Mouse (Mus musculus) lung, embryonic 16.5 days (tissue): ENCODE data around the gene Gm21969. TPM values are rescaled to one million over a fixed set of nuclear protein-coding genes. Genes with fewer than 3 reads are reported as not detected.

Experiments
- ATAC-seq: fragments of 200-750 bp; cut with Nextera tagmentation; 2 replicates; pipeline ENCODE4 v1.8.0; 2017; ENCODE audit warnings: low read depth, mild to moderate bottlenecking, moderate library complexity
- H3K27ac ChIP-seq: fragments of 300-500 bp; sonication (generic); 2 replicates; pipeline ENCODE4 v1.5.1; 2014; ENCODE audit warnings: mild to moderate bottlenecking, control low read depth, low read length
- H3K27me3 ChIP-seq: fragments of 300-500 bp; sonication (generic); 2 replicates; pipeline ENCODE4 v1.6.1; 2014; ENCODE audit warnings: low read depth, low read length, mixed read lengths; ENCODE audit not compliant: control insufficient read depth, insufficient read depth
- H3K36me3 ChIP-seq: fragments of 300-500 bp; sonication (generic); 2 replicates; pipeline ENCODE4 v1.6.1; 2014; ENCODE audit warnings: low read length; ENCODE audit not compliant: control insufficient read depth, insufficient read depth
- H3K4me1 ChIP-seq: fragments of 300-500 bp; sonication (generic); replicated peaks from 2 replicates; pipeline ENCODE4 v1.6.1; 2014; ENCODE audit warnings: low read length, mixed read lengths; ENCODE audit not compliant: control insufficient read depth, insufficient read depth
- H3K4me2 ChIP-seq: fragments of 300-500 bp; sonication (generic); 2 replicates; pipeline ENCODE4 v1.6.1; 2014; ENCODE audit warnings: low read depth, low read length, control low read depth
- H3K4me3 ChIP-seq: fragments of 300-500 bp; sonication (generic); 2 replicates; pipeline ENCODE4 v1.5.1; 2014; ENCODE audit warnings: mild to moderate bottlenecking, low read length, control low read depth
- H3K9ac ChIP-seq: fragments of 300-500 bp; sonication (generic); 2 replicates; pipeline ENCODE4 v1.6.1; 2014; ENCODE audit warnings: low read length, control low read depth
- H3K9me3 ChIP-seq: fragments of 300-500 bp; sonication (generic); 2 replicates; pipeline ENCODE4 v1.6.1; 2016; ENCODE audit warnings: low read length; ENCODE audit not compliant: control insufficient read depth
- WGBS: fragments of 180-500 bp; shearing (Covaris S2); extraction: QIAGEN DNeasy Blood & Tissue Kit; methylation state at CpG from one replicate; pipeline ENCODE4 v1.1.7; 2014; 5-methylcytosine and 5-hydroxymethylcytosine counted together
- polyA plus RNA-seq: library from polyadenylated mRNA; unstranded; fragments of >200 nt; fragmentation: Nextera tagmentation; extraction: Ambion mirVana; gene quantifications from 2 replicates; pipeline ENCODE4 v1.2.1, GENCODE M21; 2015

Gm21969 gene
- polyA plus RNA-seq, 1 experiment from 2014 or later: 0.05 TPM

- Histone ChIP-seq H3K4me2 (no peak overlapping the region), H3K36me3 (no peaks in the 10 kb centered on the region), H3K4me1 (peaks cover 79% of the 10 kb centered on the region), H3K9ac (no peak overlapping the region), H3K27ac (peak overlapping the region; percentile 20; the same call in 1 of the 2 replicates), H3K9me3 (no peaks in the 10 kb centered on the region), H3K27me3 (no peaks in the 10 kb centered on the region), H3K4me3 (no peak overlapping the region)
- WGBS: 53% methylated on average over 3 of the region's 3 CpGs
- no peak for ATAC-seq
Observed at GRCm38 (mm10) chr4:139582903-139583302, 20.1 kb upstream of the Gm21969 start.

- H3K27me3 ChIP-seq: no peaks in the 10 kb centered on the region
- no peak overlapping the region for H3K27ac ChIP-seq
- WGBS: 73% methylated on average over 11 of the region's 11 CpGs
- peaks cover 79% of the 10 kb centered on the region for H3K4me1 ChIP-seq
- H3K9ac ChIP-seq: no peak overlapping the region
- no peak overlapping the region for H3K4me3 ChIP-seq
- no peaks in the 10 kb centered on the region for H3K36me3 ChIP-seq
- H3K9me3 ChIP-seq: no peaks in the 10 kb centered on the region
- no peak for ATAC-seq
- H3K4me2 ChIP-seq: no peak overlapping the region
Observed at GRCm38 (mm10) chr4:139583629-139584245, 19.2 kb upstream of the Gm21969 start.

DNA sequence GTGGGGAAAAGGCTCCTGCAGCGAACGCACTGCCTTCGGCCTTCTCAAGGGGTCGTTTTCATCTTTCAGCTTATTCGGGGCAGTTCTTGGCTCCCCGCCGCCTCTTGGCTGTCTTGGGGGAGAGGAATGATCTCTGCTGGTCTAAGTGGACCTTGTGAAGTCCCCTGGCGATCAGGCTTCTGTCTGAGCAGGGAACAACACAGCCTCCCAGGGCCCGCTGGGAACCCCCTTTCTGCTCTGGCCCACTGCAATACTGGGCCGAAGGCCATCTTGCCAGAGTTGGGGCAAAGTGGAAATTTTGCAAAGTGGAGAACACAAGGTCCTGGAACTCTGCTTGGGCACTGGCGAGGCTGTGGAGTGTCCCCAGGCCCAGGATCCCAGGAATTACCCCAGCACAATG lies 18.3 kb upstream of the Gm21969 start:
- no peak for ATAC-seq
- H3K4me3 ChIP-seq: no peak overlapping the region
- no peaks in the 10 kb centered on the region for H3K36me3 ChIP-seq
- no peaks in the 10 kb centered on the region for H3K9me3 ChIP-seq
- peaks cover 71% of the 10 kb centered on the region for H3K4me1 ChIP-seq
- 64% methylated on average over 11 of the region's 11 CpGs for WGBS
- peak overlapping the region; percentile 2; the same call in 1 of the 2 replicates for H3K9ac ChIP-seq
- H3K4me2 ChIP-seq: no peak overlapping the region
- peak overlapping the region; percentile 36; the same call in 1 of the 2 replicates for H3K27ac ChIP-seq
- no peaks in the 10 kb centered on the region for H3K27me3 ChIP-seq

GRCm38 (mm10) chr4:139585713-139586112 lies 17.3 kb upstream of the Gm21969 start:
- Histone ChIP-seq H3K36me3 (no peaks in the 10 kb centered on the region), H3K4me2 (no peak overlapping the region), H3K9ac (no peak overlapping the region), H3K9me3 (no peaks in the 10 kb centered on the region), H3K27me3 (no peaks in the 10 kb centered on the region), H3K4me1 (peaks cover 66% of the 10 kb centered on the region), H3K27ac (no peak overlapping the region), H3K4me3 (no peak overlapping the region)
- peak; percentile 16; the same call in 1 of the 2 replicates for ATAC-seq
- 72% methylated on average over 7 of the region's 7 CpGs for WGBS

DNA sequence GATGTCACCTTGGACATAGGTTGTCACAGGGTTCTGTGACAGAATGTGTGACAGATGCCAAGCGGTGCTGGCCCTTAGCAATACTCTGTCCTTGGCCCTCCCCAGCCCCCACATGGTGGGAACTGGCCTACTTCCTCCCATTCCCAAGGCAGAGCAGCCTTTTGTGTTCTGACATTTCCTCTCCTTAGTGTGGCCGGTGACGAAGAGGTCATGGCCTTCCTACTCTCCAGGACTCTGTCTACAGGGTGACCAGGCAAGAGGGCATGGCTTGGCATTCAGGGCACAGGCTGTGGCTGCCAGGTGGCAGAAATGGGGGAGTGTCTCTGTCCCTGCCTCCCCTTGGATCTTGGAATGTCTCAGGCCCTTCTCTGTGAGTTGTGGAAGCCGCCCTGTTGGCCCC lies 15.6 kb upstream of the Gm21969 start:
- H3K4me1 ChIP-seq: peaks cover 50% of the 10 kb centered on the region
- no peaks in the 10 kb centered on the region for H3K27me3 ChIP-seq
- no peak overlapping the region for H3K4me3 ChIP-seq
- H3K27ac ChIP-seq: peak overlapping the region; percentile 34; the same call in 1 of the 2 replicates
- 64% methylated on average over 4 of the region's 4 CpGs for WGBS
- no peaks in the 10 kb centered on the region for H3K9me3 ChIP-seq
- no peak overlapping the region for H3K4me2 ChIP-seq
- no peak overlapping the region for H3K9ac ChIP-seq
- no peaks in the 10 kb centered on the region for H3K36me3 ChIP-seq
- peak; percentile 20; the same call in 1 of the 2 replicates for ATAC-seq

DNA sequence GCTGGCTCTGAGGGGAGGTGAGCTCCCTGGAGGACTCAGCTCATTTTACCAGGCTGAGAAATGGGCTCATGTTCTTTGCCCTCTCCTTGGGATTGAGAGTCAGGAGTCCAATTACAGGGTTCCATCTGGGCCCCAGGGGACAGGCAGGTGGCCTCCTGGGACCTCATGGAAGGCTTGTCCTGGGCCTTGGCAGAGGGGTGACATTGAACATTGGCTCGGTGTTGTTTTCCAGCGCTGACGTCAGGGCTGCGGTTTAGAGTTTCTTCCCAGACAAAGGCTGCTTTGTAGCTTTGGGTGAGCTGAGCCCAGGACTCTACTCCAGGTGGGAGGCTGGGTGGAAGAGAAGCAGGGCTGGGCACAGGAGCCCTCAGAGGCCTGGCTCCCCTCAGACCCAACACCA lies 15.2 kb upstream of the Gm21969 start:
- H3K9me3 ChIP-seq: no peaks in the 10 kb centered on the region
- H3K27me3 ChIP-seq: no peaks in the 10 kb centered on the region
- 68% methylated on average over 4 of the region's 4 CpGs for WGBS
- H3K27ac ChIP-seq: peak overlapping the region; percentile 34; the same call in 1 of the 2 replicates
- peaks cover 47% of the 10 kb centered on the region for H3K4me1 ChIP-seq
- no peak overlapping the region for H3K9ac ChIP-seq
- H3K4me2 ChIP-seq: no peak overlapping the region
- H3K4me3 ChIP-seq: no peak overlapping the region
- H3K36me3 ChIP-seq: no peaks in the 10 kb centered on the region
- no peak for ATAC-seq

DNA sequence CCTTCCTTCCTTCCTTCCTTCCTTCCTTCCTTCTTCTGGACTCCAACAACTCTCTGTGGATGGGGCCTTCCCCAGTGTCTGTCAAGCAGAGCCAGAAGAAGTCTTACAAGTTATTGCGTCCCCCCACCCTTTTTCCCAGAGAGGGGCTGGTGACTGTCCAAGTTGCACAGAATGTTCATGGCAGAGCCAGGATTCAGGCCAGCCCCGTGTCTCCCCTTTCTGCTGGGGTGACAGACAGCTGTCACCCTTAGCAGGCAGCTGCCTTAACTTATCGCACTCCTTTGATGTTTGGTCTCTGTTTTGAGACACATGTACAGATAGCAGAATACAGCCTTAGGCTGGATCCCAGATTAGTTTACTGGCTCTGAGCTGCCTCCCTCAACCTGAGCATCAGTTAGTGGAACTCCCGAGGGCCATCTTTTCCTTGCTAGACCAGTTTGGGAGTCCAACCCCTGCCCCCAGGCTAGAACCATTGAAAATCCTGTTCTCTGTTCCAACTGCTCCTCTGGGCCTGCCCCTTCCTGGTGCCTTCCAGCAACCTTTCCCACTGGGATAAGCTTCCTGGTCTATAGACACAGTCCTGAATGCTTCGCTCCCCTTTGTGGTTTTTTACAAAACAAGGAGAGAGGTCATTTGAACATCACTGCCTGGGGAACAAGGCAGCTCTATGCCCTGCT lies 13.5 kb upstream of the Gm21969 start:
- Histone ChIP-seq H3K4me1 (peaks cover 31% of the 10 kb centered on the region), H3K4me2 (no peak overlapping the region), H3K4me3 (no peak overlapping the region), H3K27me3 (no peaks in the 10 kb centered on the region), H3K9me3 (no peaks in the 10 kb centered on the region), H3K36me3 (no peaks in the 10 kb centered on the region), H3K9ac (no peak overlapping the region), H3K27ac (no peak overlapping the region)
- no peak for ATAC-seq
- 59% methylated on average over 5 of the region's 5 CpGs for WGBS

DNA sequence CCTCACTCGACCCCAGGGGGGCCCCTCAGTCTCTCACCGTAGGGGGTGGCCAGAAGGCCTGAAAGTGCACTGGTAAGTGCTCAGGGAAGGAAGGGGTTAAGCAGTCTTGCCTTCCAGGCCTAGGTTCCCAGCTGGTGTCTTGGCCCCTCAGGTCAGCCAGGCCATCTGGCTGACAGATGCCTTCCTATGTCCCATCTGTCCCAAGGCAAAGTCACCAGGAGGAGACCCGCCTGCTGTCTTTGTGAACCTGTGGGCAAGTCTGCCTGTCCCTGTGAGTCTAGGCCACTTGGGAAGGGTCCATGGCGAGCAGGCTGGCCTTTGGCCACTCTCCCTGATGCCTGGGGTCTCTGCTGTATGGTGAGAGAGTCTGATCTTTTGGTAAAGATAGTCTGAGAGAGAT lies 12.5 kb upstream of the Gm21969 start:
- no peak overlapping the region for H3K9ac ChIP-seq
- peaks cover 24% of the 10 kb centered on the region for H3K4me1 ChIP-seq
- no peaks in the 10 kb centered on the region for H3K27me3 ChIP-seq
- ATAC-seq: no peak
- no peaks in the 10 kb centered on the region for H3K9me3 ChIP-seq
- no peaks in the 10 kb centered on the region for H3K36me3 ChIP-seq
- no peak overlapping the region for H3K4me2 ChIP-seq
- H3K4me3 ChIP-seq: no peak overlapping the region
- WGBS: 62% methylated on average over 4 of the region's 4 CpGs
- H3K27ac ChIP-seq: no peak overlapping the region

- Histone ChIP-seq H3K4me2 (no peak overlapping the region), H3K9ac (no peak overlapping the region), H3K4me1 (peaks cover 33% of the 10 kb centered on the region), H3K4me3 (no peak overlapping the region), H3K9me3 (no peaks in the 10 kb centered on the region), H3K27ac (no peak overlapping the region), H3K36me3 (no peaks in the 10 kb centered on the region), H3K27me3 (no peaks in the 10 kb centered on the region)
- ATAC-seq: no peak
- WGBS: 57% methylated on average over 7 of the region's 7 CpGs
Observed at GRCm38 (mm10) chr4:139592895-139593294, 10.1 kb upstream of the Gm21969 start.
